8 mouse cellular contexts compared by ENCODE assay signal in genomic region chr8:88646837-88647778, GRCm38 (mm10). TPM values are rescaled to one million over a fixed set of nuclear protein-coding genes. Genes with fewer than 3 reads are reported as not detected.
DNase-seq lines count a peak whose midpoint lies in the region; ATAC-seq and TF ChIP-seq lines count a peak whose summit lies in the region.

Gene Nod2, plus strand, starts transcription at chr8:88647315.

- 9% methylated on average over 33 of the region's 33 CpGs for WGBS in hindbrain, embryonic 13.5 days
- WGBS in limb, embryonic 14.5 days, result 9% methylated on average over 33 of the region's 33 CpGs
- 10% methylated on average over 33 of the region's 33 CpGs for WGBS in midbrain, embryonic 13.5 days

- H3K27me3 ChIP-seq in hindbrain, embryonic 13.5 days, result peaks cover 27% of the 10 kb centered on the region
- no peaks in the 10 kb centered on the region for H3K27me3 ChIP-seq in limb, embryonic 14.5 days (ENCODE audit: control insufficient read depth, insufficient read depth, low read length)
- H3K27me3 ChIP-seq in midbrain, embryonic 13.5 days, result peaks cover 20% of the 10 kb centered on the region

- peak within 1 kb of the TSS; percentile 55 for H3K4me2 ChIP-seq in hindbrain, embryonic 13.5 days
- H3K4me2 ChIP-seq in limb, embryonic 14.5 days (replicated peaks; ENCODE audit: low read depth, low read length, severe bottlenecking), result peak within 1 kb of the TSS; percentile 65
- peak within 1 kb of the TSS; percentile 56 for H3K4me2 ChIP-seq in midbrain, embryonic 13.5 days (replicated peaks)

- ATAC-seq in frontal cortex, adult (ENCODE audit: low TSS enrichment), result peak; percentile 67; the same call in 1 of the 2 replicates
- no peak for ATAC-seq in hindbrain, embryonic 13.5 days (ENCODE audit: low FRiP score)
- ATAC-seq in limb, embryonic 14.5 days (ENCODE audit: low FRiP score, low read depth), result peak; percentile 82
- 0 out of 2 replicates have a peak, but pooled peaks have one; percentile 48 for ATAC-seq in midbrain, embryonic 13.5 days

- peak within 1 kb of the TSS; percentile 59 for H3K9ac ChIP-seq in hindbrain, embryonic 13.5 days
- H3K9ac ChIP-seq in limb, embryonic 14.5 days (ENCODE audit: low read depth, low read length, severe bottlenecking), result peak within 1 kb of the TSS; percentile 52
- H3K9ac ChIP-seq in midbrain, embryonic 13.5 days (replicated peaks), result peak within 1 kb of the TSS; percentile 46; the same call in 1 of the 2 replicates

- no peaks in the 10 kb centered on the region for H3K36me3 ChIP-seq in hindbrain, embryonic 13.5 days
- H3K36me3 ChIP-seq in limb, embryonic 14.5 days (ENCODE audit: control insufficient read depth, insufficient read depth, low read length), result no peaks in the 10 kb centered on the region
- no peaks in the 10 kb centered on the region for H3K36me3 ChIP-seq in midbrain, embryonic 13.5 days

- H3K4me1 ChIP-seq in hindbrain, embryonic 13.5 days (replicated peaks), result peaks cover 15% of the 10 kb centered on the region
- H3K4me1 ChIP-seq in limb, embryonic 14.5 days (ENCODE audit: control insufficient read depth, insufficient read depth, low read length), result peaks cover 13% of the 10 kb centered on the region
- H3K4me1 ChIP-seq in midbrain, embryonic 13.5 days (replicated peaks), result peaks cover 15% of the 10 kb centered on the region

- H3K9me3 ChIP-seq in hindbrain, embryonic 13.5 days, result no peaks in the 10 kb centered on the region
- H3K9me3 ChIP-seq in limb, embryonic 14.5 days (ENCODE audit: control insufficient read depth, low read length), result no peaks in the 10 kb centered on the region
- no peaks in the 10 kb centered on the region for H3K9me3 ChIP-seq in midbrain, embryonic 13.5 days

- H3K4me3 ChIP-seq in hindbrain, embryonic 13.5 days, result peak within 1 kb of the TSS; percentile 33
- H3K4me3 ChIP-seq in limb, embryonic 14.5 days (replicated peaks; ENCODE audit: low read length), result peak within 1 kb of the TSS; percentile 34
- H3K4me3 ChIP-seq in midbrain, embryonic 13.5 days (replicated peaks), result peak within 1 kb of the TSS; percentile 35

- no peak for TF ChIP-seq POLR2A in limb, embryonic 14.5 days (IDR thresholded peaks at IDR 0.05; ENCODE audit: borderline replicate concordance, extremely low read depth, insufficient read depth, insufficient read length)

- H3K27ac ChIP-seq in hindbrain, embryonic 13.5 days, result no peak within 1 kb of the TSS
- H3K27ac ChIP-seq in limb, embryonic 14.5 days (replicated peaks; ENCODE audit: low read depth, low read length), result no peak within 1 kb of the TSS
- no peak within 1 kb of the TSS for H3K27ac ChIP-seq in midbrain, embryonic 13.5 days

- DNase-seq in frontal cortex, postnatal 14 days (ENCODE audit: low spot score in 2 of 2), result no peak
- DNase-seq in cerebellum, adult 9-11 months, result peak; percentile 34
- peak; percentile 85 for DNase-seq in gastrocnemius, adult 18-20 months (ENCODE audit: low spot score)
- DNase-seq in limb, embryonic 14.5 days (ENCODE audit: low spot score), result peak; percentile 62
- DNase-seq in spleen, postnatal 14 days (ENCODE audit: low spot score in 2 of 2), result peak; percentile 44 to 46

RNA-seq across cellular contexts. Expression of gene Nod2, which starts in this region (rescaled TPM):
- under 1 TPM; 0.27 to 0.66 TPM for total RNA-seq in gastrocnemius, adult 18-20 months (2021)
- polyA plus RNA-seq in hindbrain, embryonic 13.5 days (2015; fragmentation: Nextera tagmentation; extraction: Ambion mirVana), result 0.08 and 0.12 TPM in 2 replicates
- polyA plus RNA-seq in limb, embryonic 14.5 days (2012; rRNA removed), result 0.59 and 0.85 TPM in 2 replicates
- 0.18 and 0.32 TPM in 2 replicates for polyA plus RNA-seq in limb, embryonic 14.5 days (2014; fragmentation: Nextera tagmentation; extraction: Ambion mirVana)
- 0.06 and 0.08 TPM in 2 replicates for polyA plus RNA-seq in midbrain, embryonic 13.5 days (2015; fragmentation: Nextera tagmentation; extraction: Ambion mirVana)

Comparison
In these comparisons a context has a peak if more than half of its experiments do, and no peak if none do; other contexts are left out.
1. Peak in DNase-seq in gastrocnemius, adult 18-20 months; RNA of the gene not detected or under 1 TPM.
2. Peak in DNase-seq, ATAC-seq, H3K4me3 ChIP-seq, H3K9ac ChIP-seq and H3K4me2 ChIP-seq in limb, embryonic 14.5 days; RNA of the gene not detected or under 1 TPM.
3. Peak in ATAC-seq, H3K4me3 ChIP-seq, H3K9ac ChIP-seq and H3K4me2 ChIP-seq in midbrain, embryonic 13.5 days; RNA of the gene not detected or under 1 TPM.
4. DNase-seq: peak in cerebellum, adult 9-11 months (single experiment) and spleen, postnatal 14 days (2 of 2); none in frontal cortex, postnatal 14 days (0 of 2).
5. Peak in every context shown above with its lines, with median percentiles within 50 percentile points of each other: H3K4me2 ChIP-seq, H3K4me3 ChIP-seq and H3K9ac ChIP-seq.